Comparison of ENCODE assay signal across 14 mouse cellular contexts in genomic region chr7:116842894-116843293, GRCm38 (mm10).
"Had no signal": no experiment of that assay in that cellular context is flagged by ENCODE, and none has a peak within 500 bp of the region (broad histone marks: within the 10 kb centered on the region; RNA-seq: fewer than 3 reads in every experiment).

No protein-coding gene starts in this region.

- DNase-seq: kidney, adult 8-10 months; kidney, postnatal 36 days; liver; liver, embryonic 13.5 days; liver, postnatal 0 days; midbrain, embryonic 14.5 days; thymus, adult 2 months; thymus, postnatal 25 days had no signal

- H3K4me3 ChIP-seq: intestine, embryonic 15.5 days; layer of hippocampus, adult 2 months; limb, embryonic 12.5 days; liver, embryonic 13.5 days; lung, embryonic 15.5 days; stomach, embryonic 15.5 days had no signal

- H3K36me3 ChIP-seq: intestine, embryonic 15.5 days; limb, embryonic 12.5 days; liver, embryonic 13.5 days; lung, embryonic 15.5 days; stomach, embryonic 15.5 days had no signal

- ATAC-seq: hindbrain, postnatal 0 days; intestine, embryonic 15.5 days; liver, postnatal 0 days had no signal

- H3K27me3 ChIP-seq: intestine, embryonic 15.5 days; limb, embryonic 12.5 days; liver, embryonic 13.5 days; lung, embryonic 15.5 days; stomach, embryonic 15.5 days had no signal

- H3K9me3 ChIP-seq: intestine, embryonic 15.5 days; limb, embryonic 12.5 days; liver, embryonic 13.5 days; lung, embryonic 15.5 days; stomach, embryonic 15.5 days had no signal

- H3K4me2 ChIP-seq: intestine, embryonic 15.5 days; limb, embryonic 12.5 days; liver, embryonic 13.5 days; lung, embryonic 15.5 days; stomach, embryonic 15.5 days had no signal

- H3K4me1 ChIP-seq: intestine, embryonic 15.5 days; limb, embryonic 12.5 days; liver, embryonic 13.5 days; lung, embryonic 15.5 days; stomach, embryonic 15.5 days had no signal

- H3K9ac ChIP-seq: intestine, embryonic 15.5 days; limb, embryonic 12.5 days; liver, embryonic 13.5 days; liver, postnatal 0 days; lung, embryonic 15.5 days; stomach, embryonic 15.5 days had no signal

- H3K27ac ChIP-seq: hindbrain, postnatal 0 days; intestine, embryonic 15.5 days; layer of hippocampus, adult 2 months; limb, embryonic 12.5 days; liver, embryonic 13.5 days; lung, embryonic 15.5 days; stomach, embryonic 15.5 days had no signal
